Mouse (Mus musculus) embryonic facial prominence, embryonic 13.5 days (tissue): ENCODE measurements at regions not wholly inside any gene's neighbourhood (a gene's known extent, or its start where the extent isn't known, plus 50 kb on each side); places are given as distances from the start of the nearest gene placed in this dataset.

Experiments
- ATAC-seq: fragments of 200-750 bp; cut with Nextera tagmentation; 2 replicates; pipeline ENCODE4 v1.8.0; 2017; ENCODE audit warnings: low read depth; ENCODE audit not compliant: insufficient number of reproducible peaks, insufficient read depth, low FRiP score, low TSS enrichment
- H3K27ac ChIP-seq: fragments of 300-500 bp; sonication (generic); 2 replicates; pipeline ENCODE4 v1.5.1; 2015; ENCODE audit warnings: moderate library complexity, mild to moderate bottlenecking, inconsistent platforms
- H3K27me3 ChIP-seq: fragments of 300-500 bp; sonication (generic); 2 replicates; pipeline ENCODE4 v1.6.1; 2015; ENCODE audit warnings: mild to moderate bottlenecking, inconsistent platforms
- H3K36me3 ChIP-seq: fragments of 300-500 bp; sonication (generic); 2 replicates; pipeline ENCODE4 v1.6.1; 2015; ENCODE audit warnings: mild to moderate bottlenecking, inconsistent platforms
- H3K4me1 ChIP-seq: fragments of 300-500 bp; sonication (generic); 2 replicates; pipeline ENCODE4 v1.6.1; 2015; ENCODE audit warnings: inconsistent platforms
- H3K4me2 ChIP-seq: fragments of 300-500 bp; sonication (generic); 2 replicates; pipeline ENCODE4 v1.6.1; 2015; ENCODE audit warnings: moderate library complexity, mild to moderate bottlenecking, inconsistent platforms
- H3K4me3 ChIP-seq: fragments of 300-500 bp; sonication (generic); 2 replicates; pipeline ENCODE4 v1.5.1; 2015; ENCODE audit warnings: mild to moderate bottlenecking, inconsistent platforms
- H3K9ac ChIP-seq: fragments of 300-500 bp; sonication (generic); 2 replicates; pipeline ENCODE4 v1.6.1; 2015; ENCODE audit warnings: mild to moderate bottlenecking, inconsistent platforms
- H3K9me3 ChIP-seq: fragments of 300-500 bp; sonication (generic); 2 replicates; pipeline ENCODE4 v1.6.1; 2016; ENCODE audit warnings: inconsistent platforms
- WGBS: fragments of 180-500 bp; shearing (Covaris S2); methylation state at CpG from one replicate; pipeline ENCODE4 v1.1.7; 2015; ENCODE audit warnings: mixed read lengths; 5-methylcytosine and 5-hydroxymethylcytosine counted together

DNA sequence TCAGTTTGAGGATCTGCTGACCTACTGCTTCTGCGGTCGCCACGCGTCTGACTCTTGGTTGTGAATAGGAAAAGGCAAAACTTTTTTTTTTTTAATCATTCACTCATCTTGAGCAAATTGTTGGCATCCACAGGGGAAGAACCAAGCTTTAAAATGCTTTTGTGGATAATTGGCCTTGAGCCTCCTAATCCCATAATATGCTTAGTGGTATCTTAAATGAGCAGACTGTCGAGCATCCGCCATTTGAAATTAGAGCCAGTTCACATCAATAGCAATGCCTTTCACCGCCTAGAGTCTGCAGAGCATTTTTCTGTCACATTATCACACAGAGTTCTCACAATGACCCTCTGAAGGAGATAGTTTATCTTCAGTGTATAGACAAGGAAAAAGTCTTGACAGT is 153.7 kb upstream of the Bmper start:
- no peaks in the 10 kb centered on the region for H3K9me3 ChIP-seq
- H3K27ac ChIP-seq: no peak overlapping the region
- 62% methylated on average over 7 of the region's 7 CpGs for WGBS
- ATAC-seq: no peak
- H3K4me1 ChIP-seq: no peaks in the 10 kb centered on the region
- H3K27me3 ChIP-seq: peaks cover 57% of the 10 kb centered on the region
- H3K4me2 ChIP-seq: no peak overlapping the region
- no peak overlapping the region for H3K4me3 ChIP-seq
- H3K36me3 ChIP-seq: no peaks in the 10 kb centered on the region
- H3K9ac ChIP-seq: no peak overlapping the region

DNA sequence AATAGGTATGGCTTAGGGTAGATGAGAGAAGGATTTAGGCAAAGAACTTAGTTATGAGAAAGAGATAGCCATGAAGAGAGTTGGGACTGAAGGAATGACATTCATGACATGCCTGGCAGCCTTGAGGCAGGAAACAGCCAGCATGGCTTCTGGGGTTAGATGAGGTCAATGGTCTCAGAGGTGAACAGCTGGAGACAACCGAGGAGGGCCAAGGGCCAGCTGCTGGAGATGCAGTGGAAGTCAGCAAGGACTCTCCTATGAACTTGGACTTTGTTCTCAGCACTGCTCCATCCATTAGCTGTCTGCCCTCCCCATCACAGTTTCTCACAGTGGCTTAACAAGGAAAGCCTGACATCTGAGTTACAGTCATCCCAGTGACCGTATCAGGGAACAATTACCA is 151.9 kb upstream of the Bmper start:
- Histone ChIP-seq H3K9me3 (no peaks in the 10 kb centered on the region), H3K4me1 (no peaks in the 10 kb centered on the region), H3K9ac (no peak overlapping the region), H3K4me3 (no peak overlapping the region), H3K4me2 (no peak overlapping the region), H3K36me3 (no peaks in the 10 kb centered on the region), H3K27me3 (peaks cover 46% of the 10 kb centered on the region), H3K27ac (no peak overlapping the region)
- no peak for ATAC-seq
- 27% methylated on average over 2 of the region's 2 CpGs for WGBS

DNA sequence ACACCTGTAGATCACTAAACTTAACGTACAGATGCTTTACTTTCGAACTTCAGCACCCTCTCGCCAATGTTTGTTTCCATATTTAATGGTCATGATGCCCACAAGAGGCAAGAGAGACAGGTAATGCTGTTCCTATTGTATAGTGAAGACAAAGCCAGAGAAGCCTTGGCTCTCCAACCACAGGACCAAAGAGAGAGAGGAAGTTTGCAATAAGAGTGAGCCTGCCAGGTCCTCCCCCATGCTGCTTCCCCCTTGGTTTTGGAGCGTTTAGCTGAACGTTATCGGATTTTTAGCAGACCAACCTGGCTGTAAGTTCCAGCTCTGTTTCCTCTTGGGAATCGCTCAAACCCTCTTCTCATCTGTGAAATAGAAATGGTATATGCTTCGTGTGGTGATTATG is 150.1 kb upstream of the Bmper start:
- Histone ChIP-seq H3K9ac (no peak overlapping the region), H3K36me3 (no peaks in the 10 kb centered on the region), H3K27ac (no peak overlapping the region), H3K4me3 (no peak overlapping the region), H3K4me1 (no peaks in the 10 kb centered on the region), H3K27me3 (peaks cover 33% of the 10 kb centered on the region), H3K4me2 (no peak overlapping the region), H3K9me3 (no peaks in the 10 kb centered on the region)
- ATAC-seq: no peak
- 80% methylated on average over 8 of the region's 8 CpGs for WGBS

DNA sequence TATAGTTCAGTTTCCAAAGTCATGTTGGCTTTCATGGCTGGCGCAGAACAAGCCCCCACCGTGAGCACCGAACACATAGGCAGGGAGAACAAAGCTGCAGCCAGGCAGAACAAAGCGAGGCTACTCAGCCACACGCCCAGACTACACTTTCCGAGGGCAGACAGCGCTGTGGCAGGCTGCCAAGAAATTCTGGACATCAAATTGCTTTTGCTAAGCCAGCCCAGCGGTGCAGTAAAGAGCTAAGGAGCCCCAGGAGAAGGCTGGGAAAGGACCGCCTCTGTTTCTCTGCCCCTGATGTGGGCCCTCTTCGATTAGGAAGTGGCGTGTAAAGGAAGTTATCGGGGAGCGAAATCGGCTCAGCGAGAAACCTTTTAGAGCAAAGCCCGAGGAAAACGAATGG is 139.3 kb upstream of the Bmper start:
- no peaks in the 10 kb centered on the region for H3K36me3 ChIP-seq
- peak overlapping the region; percentile 13; the same call in 1 of the 2 replicates for H3K4me3 ChIP-seq
- H3K9ac ChIP-seq: no peak overlapping the region
- peaks cover 8% of the 10 kb centered on the region for H3K27me3 ChIP-seq
- H3K27ac ChIP-seq: peak overlapping the region; percentile 75
- peak; percentile 52; the same call in 1 of the 2 replicates for ATAC-seq
- peak overlapping the region; percentile 47 for H3K4me2 ChIP-seq
- H3K9me3 ChIP-seq: no peaks in the 10 kb centered on the region
- H3K4me1 ChIP-seq: peaks cover 14% of the 10 kb centered on the region
- WGBS: 15% methylated on average over 17 of the region's 17 CpGs

DNA sequence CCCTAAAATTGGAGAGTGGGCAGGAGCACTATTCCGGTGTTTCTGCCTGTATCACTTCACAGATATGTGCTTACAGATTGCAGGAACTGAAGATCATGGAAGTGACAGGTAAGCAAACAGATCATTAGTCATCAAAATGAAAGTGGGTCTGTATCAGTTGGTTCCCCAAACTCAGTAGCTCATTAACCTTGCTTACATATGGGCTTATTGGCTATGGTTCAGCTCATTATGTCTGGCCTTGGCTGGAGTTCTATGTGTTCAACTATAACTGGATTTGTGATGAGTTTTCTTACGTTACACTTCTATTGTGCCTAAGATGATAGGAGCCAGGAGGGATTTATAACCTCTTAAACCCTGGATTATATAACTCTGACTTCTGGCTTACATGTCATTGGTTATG is 133.5 kb upstream of the Bmper start:
- peaks cover 29% of the 10 kb centered on the region for H3K27me3 ChIP-seq
- no peaks in the 10 kb centered on the region for H3K36me3 ChIP-seq
- no peak overlapping the region for H3K4me2 ChIP-seq
- no peak for ATAC-seq
- WGBS: 84% methylated on average over 2 of the region's 2 CpGs
- no peak overlapping the region for H3K9ac ChIP-seq
- no peaks in the 10 kb centered on the region for H3K9me3 ChIP-seq
- no peak overlapping the region for H3K27ac ChIP-seq
- 0 out of 2 replicates have a peak, but pooled peaks cover 3% of the 10 kb centered on the region for H3K4me1 ChIP-seq
- no peak overlapping the region for H3K4me3 ChIP-seq

DNA sequence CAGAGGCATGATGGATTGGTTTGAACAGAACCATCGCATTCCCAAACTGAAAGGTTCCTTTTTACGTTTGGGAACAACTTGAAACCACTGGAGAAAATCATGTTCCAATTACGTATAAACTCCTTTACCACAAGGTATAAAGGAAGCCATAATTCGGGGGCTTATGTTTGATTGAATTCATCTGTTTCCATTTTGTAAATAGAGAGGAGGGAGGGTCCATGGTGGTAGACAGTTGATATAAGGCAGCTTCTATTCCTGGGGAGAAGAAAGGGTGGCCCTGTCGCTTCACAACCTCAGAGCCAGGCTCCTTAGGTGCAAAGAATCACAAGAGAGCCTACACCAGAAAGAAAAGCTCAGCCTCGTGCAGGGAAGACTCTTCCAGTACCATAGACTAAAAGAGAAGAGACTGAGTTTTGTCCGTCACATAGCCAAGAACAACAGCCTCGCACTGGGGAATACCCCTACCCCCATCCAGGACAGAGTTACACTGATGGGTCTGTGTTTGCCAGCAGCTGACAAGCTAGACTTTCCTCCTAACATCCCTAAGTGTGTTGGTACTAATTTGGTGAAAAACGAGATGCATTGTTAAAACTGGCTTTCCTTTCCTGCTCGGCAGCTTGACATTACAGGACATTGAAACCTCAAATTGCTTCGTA is 125.6 kb upstream of the Bmper start:
- ATAC-seq: peak; percentile 56; the same call in 1 of the 2 replicates
- H3K4me1 ChIP-seq: peaks cover 17% of the 10 kb centered on the region
- no peaks in the 10 kb centered on the region for H3K9me3 ChIP-seq
- H3K4me3 ChIP-seq: no peak overlapping the region
- no peaks in the 10 kb centered on the region for H3K36me3 ChIP-seq
- 0 out of 2 replicates have a peak overlapping the region, but pooled peaks have one; percentile 16 for H3K9ac ChIP-seq
- WGBS: 9% methylated on average over 11 of the region's 11 CpGs
- H3K4me2 ChIP-seq: peak overlapping the region; percentile 27; the same call in 1 of the 2 replicates
- H3K27ac ChIP-seq: peak overlapping the region; percentile 65
- H3K27me3 ChIP-seq: peaks cover 52% of the 10 kb centered on the region

DNA sequence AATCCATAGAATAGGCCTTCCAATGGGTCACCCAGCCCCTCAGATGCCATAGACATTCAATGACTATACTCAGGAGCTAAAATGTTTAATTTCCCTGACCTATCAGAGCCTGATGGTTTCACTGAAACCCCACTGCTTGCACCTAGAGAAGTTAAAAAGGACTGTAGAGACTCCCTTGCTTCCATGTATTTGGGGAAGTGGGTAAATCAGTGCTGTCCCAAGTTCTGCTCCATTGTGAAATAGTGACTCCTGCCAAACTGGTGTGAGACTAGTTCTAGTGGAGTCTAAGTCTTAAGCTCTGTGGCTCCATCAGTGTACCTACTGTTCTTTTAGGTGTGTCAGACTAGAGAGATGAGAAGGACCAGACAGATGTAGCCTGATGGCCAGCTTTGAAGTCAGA is 121.3 kb upstream of the Bmper start:
- H3K9me3 ChIP-seq: no peaks in the 10 kb centered on the region
- H3K27me3 ChIP-seq: peaks cover 27% of the 10 kb centered on the region
- no peaks in the 10 kb centered on the region for H3K36me3 ChIP-seq
- H3K27ac ChIP-seq: no peak overlapping the region
- peaks cover 15% of the 10 kb centered on the region for H3K4me1 ChIP-seq
- no peak overlapping the region for H3K4me2 ChIP-seq
- no peak for ATAC-seq
- H3K9ac ChIP-seq: no peak overlapping the region
- no peak overlapping the region for H3K4me3 ChIP-seq

DNA sequence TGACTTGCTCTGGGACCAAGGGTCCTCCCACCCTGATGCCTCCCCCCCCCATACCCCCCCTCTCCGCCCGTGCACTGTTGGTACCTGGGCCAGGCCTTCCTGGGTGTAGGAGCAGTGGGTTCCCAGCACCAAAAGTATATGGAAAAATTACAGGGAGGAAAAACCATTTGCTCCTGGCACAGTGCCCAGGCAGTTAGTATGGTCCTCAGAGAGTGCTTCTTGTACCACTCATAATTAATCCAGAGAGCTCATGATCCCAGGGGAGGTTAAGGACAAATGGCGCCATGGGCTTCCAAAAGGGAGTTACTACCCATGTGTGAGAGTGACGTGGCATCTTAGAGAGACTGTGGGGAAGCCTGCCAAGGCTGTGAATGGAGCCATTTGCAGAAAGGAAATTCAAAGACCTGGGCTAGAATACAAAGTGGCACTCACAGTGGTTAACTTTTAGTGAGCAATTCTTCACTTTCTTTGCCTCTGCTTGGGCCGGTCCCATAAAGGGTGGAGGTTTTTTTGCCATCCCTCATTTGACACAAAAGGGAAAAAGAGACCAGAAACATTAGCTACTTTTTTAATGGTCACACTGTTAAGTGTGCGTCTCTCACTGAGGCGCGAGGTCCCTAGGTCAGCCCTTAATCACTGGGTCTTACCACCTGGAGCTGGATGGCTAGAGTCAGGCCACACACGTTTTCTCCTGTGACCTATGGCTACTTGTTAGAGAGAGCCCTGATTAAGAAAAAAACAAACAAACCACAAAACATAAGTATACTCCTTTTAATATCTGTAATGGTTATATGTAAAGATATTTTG is 120.7 kb upstream of the Bmper start:
- Histone ChIP-seq H3K27ac (no peak overlapping the region), H3K36me3 (no peaks in the 10 kb centered on the region), H3K4me2 (no peak overlapping the region), H3K9ac (no peak overlapping the region), H3K4me1 (peaks cover 9% of the 10 kb centered on the region), H3K9me3 (no peaks in the 10 kb centered on the region), H3K27me3 (peaks cover 23% of the 10 kb centered on the region), H3K4me3 (no peak overlapping the region)
- 75% methylated on average over 9 of the region's 9 CpGs for WGBS
- ATAC-seq: peak; percentile 32; the same call in 1 of the 2 replicates

DNA sequence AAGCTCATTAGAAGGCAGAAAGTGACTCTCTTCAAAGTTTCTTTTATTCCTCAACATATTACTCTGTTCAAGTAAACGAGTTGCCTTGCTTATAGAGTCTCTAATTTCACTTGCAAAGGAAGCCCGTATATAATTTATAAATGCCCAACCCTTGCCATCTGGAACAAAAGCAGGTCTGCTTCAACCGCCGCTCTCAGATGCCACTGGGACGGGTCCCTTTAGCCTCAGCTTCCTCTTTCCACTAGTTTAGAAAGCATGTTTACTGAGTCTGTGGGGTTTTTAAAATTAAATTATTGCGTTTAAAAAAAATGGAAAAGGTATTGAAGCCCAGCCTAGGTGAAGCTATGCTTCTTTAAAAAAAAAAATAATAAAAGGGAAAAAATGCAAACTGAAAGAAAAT is 111.4 kb upstream of the Bmper start:
- Histone ChIP-seq H3K27me3 (no peaks in the 10 kb centered on the region), H3K9ac (no peak overlapping the region), H3K4me3 (no peak overlapping the region), H3K36me3 (no peaks in the 10 kb centered on the region), H3K4me2 (no peak overlapping the region), H3K27ac (no peak overlapping the region), H3K4me1 (no peaks in the 10 kb centered on the region), H3K9me3 (no peaks in the 10 kb centered on the region)
- no peak for ATAC-seq
- 52% methylated on average over 6 of the region's 6 CpGs for WGBS

DNA sequence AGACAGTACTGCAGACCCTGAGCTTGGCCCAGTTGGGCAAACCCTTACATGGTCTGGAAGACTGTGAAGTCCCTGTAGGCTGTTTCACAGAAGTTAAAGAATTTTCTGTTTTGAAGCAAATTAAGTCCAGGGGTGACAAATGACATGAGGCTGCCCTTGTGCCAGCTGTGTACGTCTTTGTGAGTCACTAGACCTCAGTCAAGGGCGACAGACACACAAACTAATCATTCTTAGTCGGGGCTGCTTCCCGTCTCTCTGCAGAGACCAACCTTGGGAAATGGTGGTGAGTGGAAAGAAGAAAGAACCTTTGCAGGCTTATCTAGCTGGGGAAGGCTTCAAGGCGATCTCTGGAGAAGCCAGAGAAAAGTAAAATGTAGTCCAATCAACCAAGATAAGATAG is 107.8 kb upstream of the Bmper start:
- H3K9ac ChIP-seq: no peak overlapping the region
- H3K36me3 ChIP-seq: no peaks in the 10 kb centered on the region
- H3K4me3 ChIP-seq: no peak overlapping the region
- no peak overlapping the region for H3K27ac ChIP-seq
- H3K4me1 ChIP-seq: no peaks in the 10 kb centered on the region
- no peak overlapping the region for H3K4me2 ChIP-seq
- WGBS: 75% methylated on average over 5 of the region's 5 CpGs
- no peaks in the 10 kb centered on the region for H3K9me3 ChIP-seq
- H3K27me3 ChIP-seq: no peaks in the 10 kb centered on the region
- ATAC-seq: no peak

DNA sequence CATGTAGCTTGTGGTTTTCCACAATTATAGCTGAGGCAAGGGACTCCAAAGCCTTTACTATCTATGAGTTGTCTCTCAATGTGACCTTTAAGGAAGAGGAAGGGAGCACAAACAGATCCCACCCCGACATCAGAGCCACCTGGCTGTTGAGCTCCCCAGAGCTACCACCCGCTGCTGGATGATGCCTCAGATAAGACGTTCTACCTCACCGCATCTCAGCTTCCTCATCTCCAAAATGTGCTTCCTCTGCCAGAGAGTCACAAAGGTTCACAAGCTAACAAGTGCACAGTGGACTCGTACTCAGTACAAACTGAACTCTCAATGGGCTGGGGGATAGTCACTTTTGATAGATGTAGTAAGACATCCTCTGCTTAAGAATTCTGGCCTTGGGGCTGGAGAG is 107.3 kb upstream of the Bmper start:
- no peaks in the 10 kb centered on the region for H3K36me3 ChIP-seq
- H3K9ac ChIP-seq: no peak overlapping the region
- H3K4me1 ChIP-seq: no peaks in the 10 kb centered on the region
- H3K27me3 ChIP-seq: no peaks in the 10 kb centered on the region
- no peak overlapping the region for H3K4me2 ChIP-seq
- 85% methylated on average over 5 of the region's 5 CpGs for WGBS
- no peak overlapping the region for H3K27ac ChIP-seq
- H3K4me3 ChIP-seq: no peak overlapping the region
- ATAC-seq: no peak
- no peaks in the 10 kb centered on the region for H3K9me3 ChIP-seq

DNA sequence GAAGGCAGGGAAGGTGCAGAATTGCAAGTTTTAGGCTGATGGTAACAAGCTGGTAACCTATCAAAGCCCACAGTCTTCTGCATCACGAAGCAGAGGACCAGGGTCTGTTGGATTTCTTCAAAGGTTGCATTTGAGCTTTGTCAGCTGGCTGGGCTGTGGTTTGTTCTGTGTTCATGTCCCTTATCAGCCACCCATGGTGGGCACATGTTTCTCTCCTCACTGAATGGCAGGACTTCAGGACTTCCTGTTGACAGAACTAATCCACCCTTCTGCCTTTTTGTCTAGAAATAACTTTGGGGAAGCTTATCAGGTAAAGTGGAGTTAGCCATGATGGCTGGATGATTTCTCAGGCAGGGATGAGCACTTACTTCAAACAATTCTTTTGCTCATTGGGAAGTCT is 106.6 kb upstream of the Bmper start:
- no peak for ATAC-seq
- 59% methylated on average over 1 of the region's 1 CpGs for WGBS

More for the DNA sequence above, 106.6 kb upstream of the Bmper start:
- Histone ChIP-seq H3K9me3 (no peaks in the 10 kb centered on the region), H3K4me2 (no peak overlapping the region), H3K9ac (no peak overlapping the region), H3K36me3 (no peaks in the 10 kb centered on the region), H3K27ac (no peak overlapping the region), H3K4me1 (no peaks in the 10 kb centered on the region), H3K4me3 (no peak overlapping the region), H3K27me3 (no peaks in the 10 kb centered on the region)
